Mouse (Mus musculus) embryonic facial prominence, embryonic 14.5 days (tissue): ENCODE measurements around the gene Olfr318. TPM values are rescaled to one million over a fixed set of nuclear protein-coding genes. Genes with fewer than 3 reads are reported as not detected.
"Not testable (repeated sequence)": the region's sequence is repeated elsewhere in the genome, so short reads cannot be mapped to it uniquely, and the experiment has no call there.

ENCODE experiments used
- ATAC-seq: fragments of 200-750 bp; cut with Nextera tagmentation; 2 replicates; pipeline ENCODE4 v1.8.0; 2017; ENCODE audit warnings: low read depth, moderate number of reproducible peaks, moderate TSS enrichment
- DNase-seq: peaks from one replicate; pipeline ENCODE4 v3.0.0-alpha.2; 2015; ENCODE audit warnings: low spot score
- H3K27ac ChIP-seq: fragments of 300-500 bp; sonication (generic); replicated peaks from 2 replicates; pipeline ENCODE4 v1.5.1; 2014; ENCODE audit warnings: low read depth, mild to moderate bottlenecking, low read length, moderate library complexity
- H3K27me3 ChIP-seq: fragments of 300-500 bp; sonication (generic); replicated peaks from 2 replicates; pipeline ENCODE4 v1.6.1; 2014; ENCODE audit warnings: low read length; ENCODE audit not compliant: control insufficient read depth, insufficient read depth
- H3K36me3 ChIP-seq: fragments of 300-500 bp; sonication (generic); 2 replicates; pipeline ENCODE4 v1.6.1; 2014; ENCODE audit warnings: low read length, mixed read lengths; ENCODE audit not compliant: control insufficient read depth, insufficient read depth
- H3K4me1 ChIP-seq: fragments of 300-500 bp; sonication (generic); 2 replicates; pipeline ENCODE4 v1.6.1; 2014; ENCODE audit warnings: antibody characterized with exemption, low read length; ENCODE audit not compliant: control insufficient read depth, insufficient read depth
- H3K4me2 ChIP-seq: fragments of 300-500 bp; sonication (generic); 2 replicates; pipeline ENCODE4 v1.6.1; 2014; ENCODE audit warnings: low read depth, mild to moderate bottlenecking, low read length, moderate library complexity, mixed read lengths
- H3K4me3 ChIP-seq: fragments of 300-500 bp; sonication (generic); 2 replicates; pipeline ENCODE4 v1.5.1; 2014; ENCODE audit warnings: low read depth, mild to moderate bottlenecking, low read length
- H3K9ac ChIP-seq: fragments of 300-500 bp; sonication (generic); 2 replicates; pipeline ENCODE4 v1.6.1; 2014; ENCODE audit warnings: low read depth, mild to moderate bottlenecking, low read length, moderate library complexity, mixed read lengths
- H3K9me3 ChIP-seq: fragments of 300-500 bp; sonication (generic); 2 replicates; pipeline ENCODE4 v1.6.1; 2016; ENCODE audit warnings: low read length; ENCODE audit not compliant: control insufficient read depth
- WGBS: fragments of 180-500 bp; shearing (Covaris S2); extraction: QIAGEN DNeasy Blood & Tissue Kit; methylation state at CpG from one replicate; pipeline ENCODE4 v1.1.7; 2014; 5-methylcytosine and 5-hydroxymethylcytosine counted together
- polyA plus RNA-seq: library from polyadenylated mRNA; unstranded; fragments of >200 nt; fragmentation: Nextera tagmentation; extraction: Ambion mirVana; gene quantifications from 2 replicates; pipeline ENCODE4 v1.2.1, GENCODE M21; 2014

Gene Olfr318
- polyA plus RNA-seq: not detected in 2 replicates

- ATAC-seq (no peak), DNase-seq (no peak)
- Histone ChIP-seq H3K9me3 (no peaks in the 10 kb centered on the region), H3K27me3 (no peaks in the 10 kb centered on the region), H3K4me3 (no peak within 1 kb of the TSS), H3K4me2 (no peak within 1 kb of the TSS), H3K4me1 (no peaks in the 10 kb centered on the region), H3K9ac (no peak within 1 kb of the TSS), H3K36me3 (no peaks in the 10 kb centered on the region), H3K27ac (no peak within 1 kb of the TSS)
Observed at GRCm38 (mm10) chr11:58723914-58724313, at the start of gene Olfr318. Olfr318 (minus strand) TSS chr11:58724014.

- H3K9ac ChIP-seq: no peak within 1 kb of the TSS
- no peaks in the 10 kb centered on the region for H3K9me3 ChIP-seq
- no peaks in the 10 kb centered on the region for H3K27me3 ChIP-seq
- DNase-seq (no peak), ATAC-seq (no peak)
- no peak within 1 kb of the TSS for H3K27ac ChIP-seq
- H3K4me3 ChIP-seq: no peak within 1 kb of the TSS
- H3K4me2 ChIP-seq: no peak within 1 kb of the TSS
- H3K4me1 ChIP-seq: no peaks in the 10 kb centered on the region
- no peaks in the 10 kb centered on the region for H3K36me3 ChIP-seq
Observed at GRCm38 (mm10) chr11:58772888-58773287, 49.1 kb upstream of the Olfr318 start, which contains the start of gene Olfr315. Olfr315 (plus strand) TSS chr11:58773188.

- no peak within 1 kb of the TSS for H3K27ac ChIP-seq
- no peaks in the 10 kb centered on the region for H3K9me3 ChIP-seq
- no peak within 1 kb of the TSS for H3K9ac ChIP-seq
- no peaks in the 10 kb centered on the region for H3K36me3 ChIP-seq
- no peak within 1 kb of the TSS for H3K4me2 ChIP-seq
- H3K4me1 ChIP-seq: no peaks in the 10 kb centered on the region
- no peaks in the 10 kb centered on the region for H3K27me3 ChIP-seq
- no peak within 1 kb of the TSS for H3K4me3 ChIP-seq
- ATAC-seq: no peak
- no peak for DNase-seq
- WGBS: 75% methylated on average over 2 of the region's 2 CpGs
Observed at GRCm38 (mm10) chr11:58752434-58752833, 28.6 kb upstream of the Olfr318 start, which contains the start of gene Olfr316. Olfr316 (plus strand) TSS chr11:58752734.

- 89% methylated on average over 18 of the region's 18 CpGs for WGBS
- H3K27ac ChIP-seq, H3K36me3 ChIP-seq, H3K4me2 ChIP-seq, ATAC-seq, DNase-seq, H3K4me3 ChIP-seq, H3K9ac ChIP-seq, H3K27me3 ChIP-seq, H3K9me3 ChIP-seq, H3K4me1 ChIP-seq: not testable (repeated sequence)
Observed at GRCm38 (mm10) chr11:58751096-58751495, 27.3 kb upstream of the Olfr318 start.

GRCm38 (mm10) chr11:58738792-58739262, 15.0 kb upstream of the Olfr318 start, which contains the start of gene Olfr317:
Olfr317 (minus strand) TSS chr11:58739212.
- WGBS: 73% methylated on average over 4 of the region's 4 CpGs
- Histone ChIP-seq H3K27me3 (no peaks in the 10 kb centered on the region), H3K4me3 (no peak within 1 kb of the TSS), H3K9me3 (no peaks in the 10 kb centered on the region), H3K4me1 (no peaks in the 10 kb centered on the region), H3K9ac (no peak within 1 kb of the TSS), H3K4me2 (no peak within 1 kb of the TSS), H3K27ac (no peak within 1 kb of the TSS), H3K36me3 (no peaks in the 10 kb centered on the region)
- DNase-seq (peak; percentile 7), ATAC-seq (no peak)

GRCm38 (mm10) chr11:58733372-58733771, 9.6 kb upstream of the Olfr318 start:
- H3K4me1 ChIP-seq: no peaks in the 10 kb centered on the region
- DNase-seq (no peak), ATAC-seq (no peak)
- H3K36me3 ChIP-seq: no peaks in the 10 kb centered on the region
- no peak overlapping the region for H3K9ac ChIP-seq
- no peak overlapping the region for H3K4me3 ChIP-seq
- H3K27ac ChIP-seq: no peak overlapping the region
- H3K9me3 ChIP-seq: no peaks in the 10 kb centered on the region
- WGBS: 50% methylated on average over 3 of the region's 3 CpGs
- H3K27me3 ChIP-seq: no peaks in the 10 kb centered on the region
- no peak overlapping the region for H3K4me2 ChIP-seq

- H3K27ac ChIP-seq, H3K9me3 ChIP-seq, H3K27me3 ChIP-seq, H3K4me1 ChIP-seq, H3K4me3 ChIP-seq, ATAC-seq, DNase-seq, H3K9ac ChIP-seq, H3K4me2 ChIP-seq, H3K36me3 ChIP-seq: not testable (repeated sequence)
- 69% methylated on average over 6 of the region's 6 CpGs for WGBS
Observed at GRCm38 (mm10) chr11:58727896-58728650, 4.3 kb upstream of the Olfr318 start.

GRCm38 (mm10) chr11:58719701-58720100, 4.1 kb downstream of the Olfr318 start:
- 85% methylated on average over 4 of the region's 4 CpGs for WGBS
- no peaks in the 10 kb centered on the region for H3K4me1 ChIP-seq
- ATAC-seq (no peak), DNase-seq (no peak)
- no peak overlapping the region for H3K4me2 ChIP-seq
- no peaks in the 10 kb centered on the region for H3K9me3 ChIP-seq
- no peaks in the 10 kb centered on the region for H3K27me3 ChIP-seq
- H3K36me3 ChIP-seq: no peaks in the 10 kb centered on the region
- H3K27ac ChIP-seq: no peak overlapping the region
- no peak overlapping the region for H3K9ac ChIP-seq
- H3K4me3 ChIP-seq: no peak overlapping the region

- not testable (repeated sequence) for DNase-seq, H3K36me3 ChIP-seq, H3K9ac ChIP-seq, H3K4me1 ChIP-seq, H3K4me3 ChIP-seq, ATAC-seq, H3K27me3 ChIP-seq, H3K4me2 ChIP-seq, H3K27ac ChIP-seq, H3K9me3 ChIP-seq
- 86% methylated on average over 6 of the region's 7 CpGs for WGBS
Observed at GRCm38 (mm10) chr11:58717723-58718122, 6.1 kb downstream of the Olfr318 start.
